Comparison of ENCODE assay signal across 31 mouse cellular contexts in genomic region chr13:31863461-31863860, GRCm38 (mm10). TPM values are rescaled to one million over a fixed set of nuclear protein-coding genes. Genes with fewer than 3 reads are reported as not detected.
A peak's percentile ranks its signal among the peaks of the same experiment; 100 is the strongest.
DNase-seq lines count a peak whose midpoint lies in the region; ATAC-seq and TF ChIP-seq lines count a peak whose summit lies in the region.
"Had no signal": no experiment of that assay in that cellular context is flagged by ENCODE, and none has a peak within 500 bp of the region (broad histone marks: within the 10 kb centered on the region; RNA-seq: fewer than 3 reads in every experiment).

No protein-coding gene starts in this region.

- no peaks in the 10 kb centered on the region for H3K27me3 ChIP-seq in hindbrain, postnatal 0 days (ENCODE audit: insufficient read depth, low read length)
- no peaks in the 10 kb centered on the region for H3K27me3 ChIP-seq in hindbrain, embryonic 10.5 days (ENCODE audit: insufficient read depth, poor library complexity, severe bottlenecking)
- no peaks in the 10 kb centered on the region for H3K27me3 ChIP-seq in embryonic facial prominence, embryonic 11.5 days (ENCODE audit: control insufficient read depth, insufficient read depth, low read length)
- H3K27me3 ChIP-seq: CH12.LX; heart, embryonic 13.5 days; hindbrain, embryonic 15.5 days; kidney, embryonic 15.5 days; limb, embryonic 15.5 days; liver, embryonic 13.5 days; megakaryocyte, embryonic 14.5 days; midbrain, embryonic 13.5 days had no signal

- DNase-seq in hindbrain, postnatal 0 days (ENCODE audit: low spot score): no peak
- no peak for DNase-seq in hindbrain, embryonic 10.5 days (ENCODE audit: low spot score)
- peak; percentile 26 for DNase-seq in urinary bladder, postnatal 14 days (ENCODE audit: low spot score)
- DNase-seq in urinary bladder, postnatal 10 days (ENCODE audit: low spot score): no peak
- peak; percentile 66 for DNase-seq in embryonic facial prominence, embryonic 11.5 days (ENCODE audit: low spot score)
- DNase-seq in right cerebral cortex, postnatal 36 days (ENCODE audit: low spot score in 2 of 2): no peak
- DNase-seq in kidney, postnatal 4 days: no peak
- DNase-seq: adrenal gland, postnatal 10 days; cerebellum, adult 11-12 months; cerebellum, adult 9-11 months; heart, adult 2 months; heart, postnatal 10 days; kidney, adult 18-20 months; kidney, postnatal 25 days; liver, embryonic 13.5 days; lung, adult 18-20 months; lung, postnatal 4 days; right cerebral cortex, postnatal 4 days; thymus, postnatal 4 days had no signal

- 0 out of 2 replicates have a peak, but pooled peaks cover 3% of the 10 kb centered on the region for H3K4me1 ChIP-seq in hindbrain, postnatal 0 days (ENCODE audit: insufficient read depth, low read length)
- H3K4me1 ChIP-seq in hindbrain, embryonic 10.5 days (replicated peaks): peaks cover 4% of the 10 kb centered on the region
- H3K4me1 ChIP-seq in embryonic facial prominence, embryonic 11.5 days (ENCODE audit: control insufficient read depth, insufficient read depth, low read length): no peaks in the 10 kb centered on the region; the same call in 1 of the 2 replicates
- H3K4me1 ChIP-seq: hindbrain, embryonic 15.5 days; limb, embryonic 15.5 days; liver, embryonic 13.5 days; midbrain, embryonic 13.5 days had no signal

- no peak for TF ChIP-seq CTCF in hindbrain, postnatal 0 days (IDR thresholded peaks at IDR 0.05; ENCODE audit: low read depth)

- H3K36me3 ChIP-seq in hindbrain, postnatal 0 days (ENCODE audit: insufficient read depth, low read length): no peaks in the 10 kb centered on the region
- H3K36me3 ChIP-seq in hindbrain, embryonic 10.5 days: no peaks in the 10 kb centered on the region
- no peaks in the 10 kb centered on the region for H3K36me3 ChIP-seq in embryonic facial prominence, embryonic 11.5 days (replicated peaks; ENCODE audit: control insufficient read depth, insufficient read depth, low read depth, low read length)
- H3K36me3 ChIP-seq: heart, embryonic 13.5 days; hindbrain, embryonic 15.5 days; kidney, embryonic 15.5 days; limb, embryonic 15.5 days; liver, embryonic 13.5 days; midbrain, embryonic 13.5 days had no signal

- 0 out of 2 replicates have a peak, but pooled peaks have one; percentile 10 for ATAC-seq in hindbrain, postnatal 0 days
- peak; percentile 62; the same call in 1 of the 2 replicates for ATAC-seq in embryonic facial prominence, embryonic 11.5 days (replicated peaks; ENCODE audit: insufficient number of reproducible peaks, low FRiP score, low TSS enrichment, low read depth)
- ATAC-seq: forebrain, embryonic 16.5 days; lung, postnatal 0 days; midbrain, embryonic 13.5 days had no signal

- no peak overlapping the region for H3K9ac ChIP-seq in hindbrain, postnatal 0 days (replicated peaks; ENCODE audit: low read length)
- no peak overlapping the region for H3K9ac ChIP-seq in embryonic facial prominence, embryonic 11.5 days (replicated peaks; ENCODE audit: low read length)
- H3K9ac ChIP-seq: heart, embryonic 13.5 days; hindbrain, embryonic 15.5 days; kidney, embryonic 15.5 days; limb, embryonic 15.5 days; liver, embryonic 13.5 days; midbrain, embryonic 13.5 days had no signal

- 77% methylated on average over 9 of the region's 9 CpGs for WGBS in hindbrain, postnatal 0 days
- 78% methylated on average over 9 of the region's 9 CpGs for WGBS in hindbrain, embryonic 10.5 days
- WGBS in embryonic facial prominence, embryonic 11.5 days: 47% methylated on average over 9 of the region's 9 CpGs

- no peak overlapping the region for H3K4me3 ChIP-seq in hindbrain, postnatal 0 days (ENCODE audit: low read length)
- H3K4me3 ChIP-seq in hindbrain, embryonic 10.5 days: no peak overlapping the region
- H3K4me3 ChIP-seq in embryonic facial prominence, embryonic 11.5 days (ENCODE audit: low read depth, low read length): no peak overlapping the region
- H3K4me3 ChIP-seq: heart, adult 2 months; heart, embryonic 13.5 days; hindbrain, embryonic 15.5 days; kidney, embryonic 15.5 days; layer of hippocampus, adult 2 months; limb, embryonic 15.5 days; liver, embryonic 13.5 days; megakaryocyte, embryonic 14.5 days; midbrain, embryonic 13.5 days had no signal

- H3K4me2 ChIP-seq in hindbrain, postnatal 0 days (ENCODE audit: low read depth, low read length): no peak overlapping the region
- H3K4me2 ChIP-seq in embryonic facial prominence, embryonic 11.5 days (ENCODE audit: low read depth, low read length): no peak overlapping the region
- H3K4me2 ChIP-seq: heart, embryonic 13.5 days; hindbrain, embryonic 15.5 days; kidney, embryonic 15.5 days; limb, embryonic 15.5 days; liver, embryonic 13.5 days; midbrain, embryonic 13.5 days had no signal

- no peaks in the 10 kb centered on the region for H3K9me3 ChIP-seq in hindbrain, postnatal 0 days (ENCODE audit: low read length)
- H3K9me3 ChIP-seq in hindbrain, embryonic 10.5 days: no peaks in the 10 kb centered on the region
- H3K9me3 ChIP-seq in embryonic facial prominence, embryonic 11.5 days (replicated peaks; ENCODE audit: control insufficient read depth, low read length): no peaks in the 10 kb centered on the region
- H3K9me3 ChIP-seq: heart, embryonic 13.5 days; hindbrain, embryonic 15.5 days; kidney, embryonic 15.5 days; limb, embryonic 15.5 days; liver, embryonic 13.5 days; megakaryocyte, embryonic 14.5 days; midbrain, embryonic 13.5 days had no signal

- no peak overlapping the region for H3K27ac ChIP-seq in hindbrain, postnatal 0 days
- no peak overlapping the region for H3K27ac ChIP-seq in hindbrain, embryonic 10.5 days
- H3K27ac ChIP-seq in embryonic facial prominence, embryonic 11.5 days (replicated peaks; ENCODE audit: low read depth, low read length): no peak overlapping the region
- H3K27ac ChIP-seq: heart, adult 2 months; heart, embryonic 13.5 days; hindbrain, embryonic 15.5 days; kidney, embryonic 15.5 days; layer of hippocampus, adult 2 months; limb, embryonic 15.5 days; liver, embryonic 13.5 days; midbrain, embryonic 13.5 days had no signal

RNA-seq across cellular contexts. Expression of gene Foxc1, which starts 57.0 kb away (rescaled TPM):
- total RNA-seq in hindbrain, postnatal 0 days (2014; rRNA removed): 11.9 and 16.2 TPM in 2 replicates
- 1.8 and 2.0 TPM in 2 replicates for polyA plus RNA-seq in hindbrain, postnatal 0 days (2015; fragmentation: Nextera tagmentation; extraction: Ambion mirVana)
- 2.9 and 3.7 TPM in 2 replicates for polyA plus RNA-seq in hindbrain, embryonic 10.5 days (2016; fragmentation: Nextera tagmentation; extraction: Ambion mirVana)
- 9.3 and 10.6 TPM in 2 replicates for polyA plus RNA-seq in embryonic facial prominence, embryonic 11.5 days (2014; fragmentation: Nextera tagmentation; extraction: Ambion mirVana)
- total RNA-seq: CH12.LX; hematopoietic stem cell, adult 5-6 weeks; neutrophil, adult 5-6 weeks had no signal

Comparison
In these comparisons a context has a peak if more than half of its experiments do, and no peak if none do; other contexts are left out.
1. DNase-seq: peak in urinary bladder, postnatal 14 days (single experiment) and embryonic facial prominence, embryonic 11.5 days (single experiment); none in hindbrain, postnatal 0 days (single experiment), hindbrain, embryonic 10.5 days (single experiment), urinary bladder, postnatal 10 days (single experiment), right cerebral cortex, postnatal 36 days (0 of 2) and kidney, postnatal 4 days (0 of 2).